Mouse (Mus musculus) liver, embryonic 13.5 days (tissue): ENCODE results near the gene Scrn2. TPM values are rescaled to one million over a fixed set of nuclear protein-coding genes. Genes with fewer than 3 reads are reported as not detected.
A peak's percentile ranks its signal among the peaks of the same experiment; 100 is the strongest.

Experiments
- ATAC-seq: fragments of 200-750 bp; cut with Nextera tagmentation; 2 replicates; pipeline ENCODE4 v1.8.0; 2017; ENCODE audit warnings: low read depth, mild to moderate bottlenecking, moderate number of reproducible peaks, moderate library complexity
- DNase-seq: peaks from one replicate; pipeline ENCODE4 v3.0.0; 2022
- H3K27ac ChIP-seq: fragments of 300-500 bp; sonication (generic); 2 replicates; pipeline ENCODE4 v1.5.1; 2015; ENCODE audit warnings: moderate library complexity, mild to moderate bottlenecking, inconsistent platforms
- H3K27me3 ChIP-seq: fragments of 300-500 bp; sonication (generic); 2 replicates; pipeline ENCODE4 v1.6.1; 2015; ENCODE audit warnings: mild to moderate bottlenecking, inconsistent platforms
- H3K36me3 ChIP-seq: fragments of 300-500 bp; sonication (generic); 2 replicates; pipeline ENCODE4 v1.6.1; 2015; ENCODE audit warnings: mild to moderate bottlenecking, inconsistent platforms
- H3K4me1 ChIP-seq: fragments of 300-500 bp; sonication (generic); replicated peaks from 2 replicates; pipeline ENCODE4 v1.6.1; 2015; ENCODE audit warnings: inconsistent platforms
- H3K4me2 ChIP-seq: fragments of 300-500 bp; sonication (generic); 2 replicates; pipeline ENCODE4 v1.6.1; 2015; ENCODE audit warnings: inconsistent platforms, mild to moderate bottlenecking, moderate library complexity
- H3K4me3 ChIP-seq: fragments of 300-500 bp; sonication (generic); replicated peaks from 2 replicates; pipeline ENCODE4 v1.5.1; 2015; ENCODE audit warnings: mild to moderate bottlenecking, inconsistent platforms
- H3K9ac ChIP-seq: fragments of 300-500 bp; sonication (generic); 2 replicates; pipeline ENCODE4 v1.6.1; 2015; ENCODE audit warnings: mild to moderate bottlenecking, inconsistent platforms
- H3K9me3 ChIP-seq: fragments of 300-500 bp; sonication (generic); replicated peaks from 2 replicates; pipeline ENCODE4 v1.6.1; 2016; ENCODE audit warnings: inconsistent platforms
- WGBS: fragments of 180-500 bp; shearing (Covaris S2); methylation state at CpG from one replicate; pipeline ENCODE4 v1.1.7; 2015; ENCODE audit not compliant: insufficient replicate concordance; 5-methylcytosine and 5-hydroxymethylcytosine counted together
- polyA plus RNA-seq: library from polyadenylated mRNA; unstranded; fragments of >200 nt; fragmentation: Nextera tagmentation; extraction: Ambion mirVana; gene quantifications from 2 replicates; pipeline ENCODE4 v1.2.1, GENCODE M21; 2015

Scrn2 gene
- polyA plus RNA-seq, 1 experiment from 2014 or later: 11.2 TPM

- H3K4me3 ChIP-seq: no peak overlapping the region
- no peak overlapping the region for H3K9ac ChIP-seq
- 41% methylated on average over 15 of the region's 15 CpGs for WGBS
- peaks cover 77% of the 10 kb centered on the region for H3K27me3 ChIP-seq
- no peaks in the 10 kb centered on the region for H3K36me3 ChIP-seq
- no peak overlapping the region for H3K27ac ChIP-seq
- ATAC-seq (no peak), DNase-seq (no peak)
- no peak overlapping the region for H3K4me2 ChIP-seq
- no peaks in the 10 kb centered on the region for H3K9me3 ChIP-seq
- peaks cover 40% of the 10 kb centered on the region for H3K4me1 ChIP-seq
Measured at GRCm38 (mm10) chr11:96995836-96996772, 33.6 kb upstream of the Scrn2 start.

- DNase-seq (no peak), ATAC-seq (peak; percentile 49)
- no peak overlapping the region for H3K27ac ChIP-seq
- H3K4me3 ChIP-seq: peak overlapping the region; percentile 37
- no peaks in the 10 kb centered on the region for H3K9me3 ChIP-seq
- peak overlapping the region; percentile 2; the same call in 1 of the 2 replicates for H3K9ac ChIP-seq
- 29% methylated on average over 17 of the region's 17 CpGs for WGBS
- peak overlapping the region; percentile 51 for H3K4me2 ChIP-seq
- peaks cover 80% of the 10 kb centered on the region for H3K27me3 ChIP-seq
- H3K4me1 ChIP-seq: peaks cover 40% of the 10 kb centered on the region
- no peaks in the 10 kb centered on the region for H3K36me3 ChIP-seq
Measured at GRCm38 (mm10) chr11:96996773-96997379, 32.9 kb upstream of the Scrn2 start.

- no peak overlapping the region for H3K27ac ChIP-seq
- peak overlapping the region; percentile 2; the same call in 1 of the 2 replicates for H3K9ac ChIP-seq
- WGBS: 12% methylated on average over 30 of the region's 30 CpGs
- H3K4me2 ChIP-seq: peak overlapping the region; percentile 51
- H3K4me3 ChIP-seq: peak overlapping the region; percentile 37
- DNase-seq: no peak
- peak; percentile 17; the same call in 1 of the 2 replicates for ATAC-seq
- no peaks in the 10 kb centered on the region for H3K9me3 ChIP-seq
- H3K27me3 ChIP-seq: peaks cover 86% of the 10 kb centered on the region
- peaks cover 34% of the 10 kb centered on the region for H3K4me1 ChIP-seq
- no peaks in the 10 kb centered on the region for H3K36me3 ChIP-seq
Measured at GRCm38 (mm10) chr11:96997380-96997956, 32.3 kb upstream of the Scrn2 start.

GRCm38 (mm10) chr11:97003170-97003569 lies 26.6 kb upstream of the Scrn2 start:
- 39% methylated on average over 5 of the region's 5 CpGs for WGBS
- Histone ChIP-seq H3K27ac (no peak overlapping the region), H3K9ac (no peak overlapping the region), H3K4me1 (peaks cover 7% of the 10 kb centered on the region), H3K9me3 (no peaks in the 10 kb centered on the region), H3K4me2 (no peak overlapping the region), H3K4me3 (no peak overlapping the region), H3K27me3 (peaks cover 75% of the 10 kb centered on the region), H3K36me3 (no peaks in the 10 kb centered on the region)
- no peak for ATAC-seq
- no peak for DNase-seq

- H3K4me2 ChIP-seq: no peak overlapping the region
- H3K27me3 ChIP-seq: peaks cover 76% of the 10 kb centered on the region
- H3K4me3 ChIP-seq: no peak overlapping the region
- H3K4me1 ChIP-seq: peaks cover 7% of the 10 kb centered on the region
- H3K36me3 ChIP-seq: no peaks in the 10 kb centered on the region
- DNase-seq: no peak
- H3K27ac ChIP-seq: no peak overlapping the region
- ATAC-seq: no peak
- H3K9ac ChIP-seq: no peak overlapping the region
- WGBS: 37% methylated on average over 9 of the region's 9 CpGs
- H3K9me3 ChIP-seq: no peaks in the 10 kb centered on the region
Measured at GRCm38 (mm10) chr11:97007093-97007794, 22.5 kb upstream of the Scrn2 start.

- DNase-seq (no peak), ATAC-seq (no peak)
- Histone ChIP-seq H3K27me3 (peaks cover 76% of the 10 kb centered on the region), H3K9ac (no peak overlapping the region), H3K4me3 (no peak overlapping the region), H3K4me2 (no peak overlapping the region), H3K9me3 (no peaks in the 10 kb centered on the region), H3K27ac (no peak overlapping the region), H3K4me1 (peaks cover 7% of the 10 kb centered on the region), H3K36me3 (no peaks in the 10 kb centered on the region)
- 25% methylated on average over 8 of the region's 8 CpGs for WGBS
Measured at GRCm38 (mm10) chr11:97009198-97009790, 20.4 kb upstream of the Scrn2 start.

GRCm38 (mm10) chr11:97013121-97013670 lies 16.5 kb upstream of the Scrn2 start, which contains the start of gene Sp6:
Gene Sp6, plus strand, starts transcription at chr11:97013394.
- H3K27ac ChIP-seq: no peak within 1 kb of the TSS
- H3K4me3 ChIP-seq: no peak within 1 kb of the TSS
- H3K4me2 ChIP-seq: no peak within 1 kb of the TSS
- H3K9ac ChIP-seq: no peak within 1 kb of the TSS
- no peaks in the 10 kb centered on the region for H3K9me3 ChIP-seq
- H3K4me1 ChIP-seq: peaks cover 4% of the 10 kb centered on the region
- no peaks in the 10 kb centered on the region for H3K36me3 ChIP-seq
- WGBS: 25% methylated on average over 8 of the region's 8 CpGs
- DNase-seq (no peak), ATAC-seq (no peak)
- peaks cover 97% of the 10 kb centered on the region for H3K27me3 ChIP-seq

GRCm38 (mm10) chr11:97017696-97018582 lies 11.8 kb upstream of the Scrn2 start:
- Histone ChIP-seq H3K27me3 (peaks cover 98% of the 10 kb centered on the region), H3K4me1 (peaks cover 27% of the 10 kb centered on the region), H3K27ac (no peak overlapping the region), H3K4me3 (peak overlapping the region; percentile 27; the same call in 1 of the 2 replicates), H3K4me2 (peak overlapping the region; percentile 43), H3K9me3 (no peaks in the 10 kb centered on the region), H3K36me3 (no peaks in the 10 kb centered on the region), H3K9ac (no peak overlapping the region)
- DNase-seq (no peak), ATAC-seq (no peak)
- WGBS: 2% methylated on average over 36 of the region's 36 CpGs

GRCm38 (mm10) chr11:97018583-97019344 lies 11.0 kb upstream of the Scrn2 start:
- no peak overlapping the region for H3K9ac ChIP-seq
- no peaks in the 10 kb centered on the region for H3K9me3 ChIP-seq
- H3K36me3 ChIP-seq: no peaks in the 10 kb centered on the region
- H3K27me3 ChIP-seq: peaks cover 98% of the 10 kb centered on the region
- no peak overlapping the region for H3K27ac ChIP-seq
- peak overlapping the region; percentile 43 for H3K4me2 ChIP-seq
- peaks cover 27% of the 10 kb centered on the region for H3K4me1 ChIP-seq
- no peak for ATAC-seq
- DNase-seq: no peak
- WGBS: 2% methylated on average over 66 of the region's 68 CpGs
- H3K4me3 ChIP-seq: peak overlapping the region; percentile 27
